16 mouse cellular contexts compared by ENCODE assay signal in the genomic region with DNA sequence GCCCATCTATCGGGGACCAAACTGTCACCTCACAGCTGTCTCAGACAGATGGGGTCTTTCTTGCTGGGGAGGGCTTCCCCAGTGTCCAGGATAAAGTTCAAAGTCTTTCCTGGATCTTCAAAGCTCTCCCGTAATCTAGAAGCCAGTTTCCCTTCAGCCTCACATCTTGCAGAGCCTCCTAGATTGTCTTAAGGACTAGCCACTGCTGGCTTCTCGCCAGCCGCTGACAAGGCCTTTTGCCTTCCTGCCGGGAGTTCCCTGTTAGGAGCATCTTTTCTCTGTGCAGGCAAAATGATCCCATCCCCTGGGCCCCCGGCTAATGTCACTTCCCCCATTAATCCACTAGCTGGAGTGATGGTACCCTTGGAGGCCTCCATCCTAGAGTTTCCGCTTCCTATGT.
DNase-seq lines count a peak whose midpoint lies in the region; ATAC-seq and TF ChIP-seq lines count a peak whose summit lies in the region.
"Had no signal": no experiment of that assay in that cellular context is flagged by ENCODE, and none has a peak within 500 bp of the region (broad histone marks: within the 10 kb centered on the region; RNA-seq: fewer than 3 reads in every experiment).

No protein-coding gene starts in this region.

- TF ChIP-seq POLR2A in brain, embryonic 14.5 days (IDR thresholded peaks at IDR 0.05; ENCODE audit: borderline replicate concordance, extremely low read depth, insufficient read depth, insufficient read length, poor library complexity, severe bottlenecking), result no peak

- no peaks in the 10 kb centered on the region for H3K36me3 ChIP-seq in kidney, postnatal 0 days (ENCODE audit: insufficient read depth, low read length)
- no peaks in the 10 kb centered on the region for H3K36me3 ChIP-seq in kidney, embryonic 14.5 days (ENCODE audit: control insufficient read depth, insufficient read depth, low read length)
- no peaks in the 10 kb centered on the region for H3K36me3 ChIP-seq in lung, postnatal 0 days (ENCODE audit: insufficient read depth, low read length)
- H3K36me3 ChIP-seq: heart, embryonic 15.5 days; limb, embryonic 13.5 days; stomach, embryonic 15.5 days had no signal

- intact Hi-C loops in gastrocnemius, adult 2 months (cut with DNase I), result no loop called here

- peak; percentile 46 for DNase-seq in gastrocnemius, adult 2 months
- no peak for DNase-seq in gastrocnemius, adult 18-20 months (ENCODE audit: low spot score)
- peak; percentile 22 for DNase-seq in kidney, postnatal 0 days (ENCODE audit: low spot score)
- DNase-seq in lung, postnatal 0 days (ENCODE audit: low spot score), result peak; percentile 11
- DNase-seq in lung, postnatal 36 days, result no peak
- DNase-seq in brain, embryonic 14.5 days (ENCODE audit: low read depth), result peak; percentile 53
- no peak for DNase-seq in thymus, postnatal 4 days
- DNase-seq: adrenal gland, adult 2 months; heart, adult 11 months; spleen, adult 18-20 months had no signal

- H3K9me3 ChIP-seq in kidney, postnatal 0 days (replicated peaks; ENCODE audit: low read length), result no peaks in the 10 kb centered on the region
- no peaks in the 10 kb centered on the region for H3K9me3 ChIP-seq in kidney, embryonic 14.5 days (ENCODE audit: control insufficient read depth, low read length)
- no peaks in the 10 kb centered on the region for H3K9me3 ChIP-seq in lung, postnatal 0 days (ENCODE audit: low read length)
- H3K9me3 ChIP-seq: heart, embryonic 15.5 days; stomach, embryonic 15.5 days had no signal

- no peak overlapping the region for H3K4me2 ChIP-seq in kidney, postnatal 0 days (ENCODE audit: low read length)
- H3K4me2 ChIP-seq in kidney, embryonic 14.5 days (replicated peaks; ENCODE audit: low read depth, low read length), result no peak overlapping the region
- H3K4me2 ChIP-seq in lung, postnatal 0 days (replicated peaks; ENCODE audit: low read depth, low read length), result no peak overlapping the region
- H3K4me2 ChIP-seq: heart, embryonic 15.5 days; limb, embryonic 13.5 days; stomach, embryonic 15.5 days had no signal

- H3K4me3 ChIP-seq in gastrocnemius, adult 2 months, result no peak overlapping the region
- H3K4me3 ChIP-seq in kidney, postnatal 0 days (replicated peaks; ENCODE audit: low read depth, low read length), result no peak overlapping the region
- H3K4me3 ChIP-seq in kidney, embryonic 14.5 days (ENCODE audit: low read length), result no peak overlapping the region
- no peak overlapping the region for H3K4me3 ChIP-seq in lung, postnatal 0 days (ENCODE audit: low read depth, low read length)
- H3K4me3 ChIP-seq: heart, embryonic 15.5 days; limb, embryonic 13.5 days; myocyte; stomach, embryonic 15.5 days had no signal

- no peak for ATAC-seq in kidney, postnatal 0 days (replicated peaks; ENCODE audit: low FRiP score, low read depth)
- ATAC-seq in kidney, embryonic 14.5 days (ENCODE audit: low FRiP score, low TSS enrichment), result no peak
- no peak for ATAC-seq in lung, postnatal 0 days
- ATAC-seq: hindbrain, embryonic 16.5 days had no signal

- 38% methylated on average over 7 of the region's 7 CpGs for WGBS in kidney, postnatal 0 days
- 43% methylated on average over 7 of the region's 7 CpGs for WGBS in kidney, embryonic 14.5 days
- 36% methylated on average over 7 of the region's 7 CpGs for whole genome bisulfite sequencing in lung, postnatal 0 days

- no peaks in the 10 kb centered on the region for H3K4me1 ChIP-seq in kidney, postnatal 0 days (replicated peaks; ENCODE audit: insufficient read depth, low read length)
- peaks cover 5% of the 10 kb centered on the region; the same call in 1 of the 2 replicates for H3K4me1 ChIP-seq in kidney, embryonic 14.5 days (ENCODE audit: control insufficient read depth, insufficient read depth, low read length)
- H3K4me1 ChIP-seq in lung, postnatal 0 days (ENCODE audit: insufficient read depth, low read depth, low read length), result no peaks in the 10 kb centered on the region; the same call in 1 of the 2 replicates

- no peak overlapping the region for H3K27ac ChIP-seq in gastrocnemius, adult 2 months
- H3K27ac ChIP-seq in kidney, postnatal 0 days, result no peak overlapping the region
- H3K27ac ChIP-seq in kidney, embryonic 14.5 days (ENCODE audit: low read depth, low read length), result no peak overlapping the region
- no peak overlapping the region for H3K27ac ChIP-seq in lung, postnatal 0 days (ENCODE audit: low read length)
- H3K27ac ChIP-seq: heart, embryonic 15.5 days; limb, embryonic 13.5 days; stomach, embryonic 15.5 days had no signal

- H3K9ac ChIP-seq in kidney, postnatal 0 days (ENCODE audit: low read depth, low read length), result no peak overlapping the region
- H3K9ac ChIP-seq in kidney, embryonic 14.5 days (ENCODE audit: low read depth, low read length), result no peak overlapping the region
- no peak overlapping the region for H3K9ac ChIP-seq in lung, postnatal 0 days (replicated peaks; ENCODE audit: low read depth)
- H3K9ac ChIP-seq: heart, embryonic 15.5 days; limb, embryonic 13.5 days; stomach, embryonic 15.5 days had no signal

- TF ChIP-seq CTCF in gastrocnemius, adult 2 months (IDR thresholded peaks at IDR 0.05), result no peak
- no peak for TF ChIP-seq CTCF in kidney, postnatal 0 days (IDR thresholded peaks at IDR 0.05; ENCODE audit: low read depth)
- no peak for TF ChIP-seq CTCF in lung, postnatal 0 days (IDR thresholded peaks at IDR 0.05)
- no peak for TF ChIP-seq CTCF in brain, embryonic 14.5 days (IDR thresholded peaks at IDR 0.05; ENCODE audit: borderline replicate concordance, extremely low read depth, insufficient read depth, insufficient read length)

- H3K27me3 ChIP-seq in kidney, postnatal 0 days (ENCODE audit: insufficient read depth, low read length), result no peaks in the 10 kb centered on the region
- H3K27me3 ChIP-seq in kidney, embryonic 14.5 days (ENCODE audit: control insufficient read depth, insufficient read depth, low read length), result no peaks in the 10 kb centered on the region
- no peaks in the 10 kb centered on the region for H3K27me3 ChIP-seq in lung, postnatal 0 days (replicated peaks; ENCODE audit: insufficient read depth, low read length)
- H3K27me3 ChIP-seq: limb, embryonic 13.5 days; stomach, embryonic 15.5 days had no signal

- TF ChIP-seq EP300 in lung, postnatal 0 days (IDR thresholded peaks at IDR 0.05), result no peak

Comparison
In these comparisons a context has a peak if more than half of its experiments do, and no peak if none do; other contexts are left out.
1. DNase-seq: peak in gastrocnemius, adult 2 months (single experiment), kidney, postnatal 0 days (single experiment), lung, postnatal 0 days (single experiment) and brain, embryonic 14.5 days (single experiment); none in gastrocnemius, adult 18-20 months (single experiment), lung, postnatal 36 days (single experiment) and thymus, postnatal 4 days (single experiment).